Mouse (Mus musculus) layer of hippocampus, adult 8-10 months (tissue): ENCODE measurements around the gene Il31. TPM values are rescaled to one million over a fixed set of nuclear protein-coding genes. Genes with fewer than 3 reads are reported as not detected.

ENCODE experiments used
- DNase-seq, 2 experiments: peaks; one replicate each; pipeline ENCODE4 v3.0.0; 2022; ENCODE audit warnings: low spot score in 2 of 2
- microRNA-seq, 2 experiments: library from miRNA; unstranded; fragments of <30 nt; microRNA quantifications; one replicate each; pipeline ENCODE4 v1.2.0; 2022
- total RNA-seq, 4 experiments: library from RNA; stranded (reverse); gene quantifications; 2 replicates each; pipeline ENCODE4 v1.2.4; 2022

Il31 gene
- total RNA-seq, 4 experiments from 2014 or later: not detected

DNA sequence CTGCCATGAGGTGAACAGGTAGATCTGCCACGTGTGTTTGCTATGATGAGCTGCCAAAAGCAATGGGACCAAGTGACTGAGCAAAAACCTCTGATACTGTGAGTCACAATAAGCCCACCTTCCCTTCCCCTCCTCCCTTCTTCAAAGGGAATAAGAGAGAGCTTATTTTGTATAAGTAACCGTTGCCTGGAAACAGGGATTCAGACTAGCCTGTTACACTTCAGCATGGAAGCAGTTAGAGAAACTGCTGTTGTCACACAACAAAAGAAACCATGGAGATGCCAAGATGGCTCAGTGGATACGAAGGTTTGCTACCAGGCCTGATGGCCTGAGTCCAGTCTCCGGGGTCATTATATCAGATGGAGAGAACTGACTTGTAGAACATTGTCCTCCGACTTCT is 15.5 kb downstream of the Il31 start:
- DNase-seq: no peak

DNA sequence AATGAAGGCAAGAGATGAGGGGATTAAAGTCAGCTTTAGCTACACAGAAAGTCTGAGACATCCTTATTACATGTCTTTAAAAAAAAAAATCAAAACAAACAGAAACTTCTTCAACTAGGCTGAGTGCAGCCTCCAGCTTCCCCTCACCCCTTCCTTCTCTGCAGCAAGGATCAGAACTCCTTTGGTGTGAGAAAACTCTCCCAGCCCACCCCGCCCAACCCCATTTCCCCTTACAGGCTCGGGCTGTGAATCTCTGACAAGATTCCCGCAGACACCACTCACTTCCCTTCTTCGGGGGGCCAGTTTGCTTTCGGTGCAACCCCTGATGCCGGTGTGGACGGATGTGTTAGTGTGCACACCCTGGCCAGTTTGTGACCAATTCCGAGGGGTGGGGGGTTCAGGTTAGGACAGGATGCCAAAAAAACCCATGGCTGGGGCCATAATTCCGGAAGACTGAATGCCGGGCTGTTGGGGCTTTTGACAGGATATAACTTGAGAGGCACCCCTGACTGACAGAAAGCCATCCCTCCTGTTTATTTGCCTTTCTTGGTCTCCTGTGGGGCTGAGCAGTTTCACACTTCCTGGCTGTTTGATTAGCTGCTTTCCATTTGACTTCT is 18.4 kb downstream of the Il31 start:
- no peak for DNase-seq

DNA sequence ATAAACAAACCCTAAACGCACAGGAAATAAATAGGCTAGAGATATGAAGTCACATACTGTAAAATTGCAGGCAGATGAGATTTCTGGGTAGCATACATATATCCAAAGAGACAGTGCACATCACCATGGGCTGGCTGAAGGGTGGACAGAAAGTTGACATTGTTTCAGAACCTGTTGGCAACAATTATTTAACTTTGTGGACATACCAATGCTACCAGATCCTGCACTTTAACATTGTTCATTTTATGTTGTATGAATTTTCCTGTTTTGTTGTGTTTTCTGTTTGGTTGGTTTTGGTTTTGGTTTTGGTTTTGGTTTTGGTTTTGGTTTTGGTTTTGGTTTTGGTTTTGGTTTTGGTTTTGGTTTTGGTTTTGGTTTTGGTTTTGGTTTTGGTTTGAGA is 24.7 kb downstream of the Il31 start:
- no peak for DNase-seq

DNA sequence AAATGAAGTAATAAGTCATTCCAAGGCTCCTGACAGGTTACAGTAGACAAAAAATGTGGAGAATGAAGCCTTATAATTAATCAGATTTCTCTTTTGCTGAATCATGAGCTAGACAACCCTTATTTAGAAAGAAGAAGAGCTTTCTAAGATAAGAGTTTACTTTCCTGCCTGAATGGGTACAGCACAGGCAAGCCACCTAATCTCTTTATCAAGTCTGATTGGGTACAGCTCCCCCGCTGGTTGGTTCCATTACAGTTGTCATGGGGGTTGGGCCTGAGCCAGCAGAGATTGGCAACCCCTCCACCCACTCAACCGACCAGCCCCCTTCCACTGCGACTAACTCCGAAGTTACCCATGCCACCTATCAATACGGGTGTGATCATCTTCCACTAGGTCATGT is 27.9 kb downstream of the Il31 start:
- no peak for DNase-seq

DNA sequence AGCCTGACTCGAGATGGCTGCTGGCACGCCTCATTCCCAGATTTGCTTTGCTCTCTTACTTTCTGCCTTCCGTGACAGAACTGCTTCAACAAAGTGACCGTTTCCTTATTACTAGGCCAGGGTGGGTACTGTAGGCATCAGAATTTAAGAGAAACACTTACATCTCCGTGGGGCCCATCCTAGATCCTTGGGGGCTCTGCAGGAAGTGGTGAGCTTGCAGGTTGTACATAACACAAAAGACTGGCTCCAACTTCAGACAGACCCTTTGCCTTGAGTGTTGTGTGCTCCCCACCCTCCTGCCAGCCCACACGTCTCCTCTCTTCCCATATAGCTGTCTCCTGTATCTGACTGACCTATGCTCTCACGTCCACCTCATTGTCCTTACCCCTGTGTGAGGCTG is 37.4 kb downstream of the Il31 start:
- DNase-seq: no peak

DNA sequence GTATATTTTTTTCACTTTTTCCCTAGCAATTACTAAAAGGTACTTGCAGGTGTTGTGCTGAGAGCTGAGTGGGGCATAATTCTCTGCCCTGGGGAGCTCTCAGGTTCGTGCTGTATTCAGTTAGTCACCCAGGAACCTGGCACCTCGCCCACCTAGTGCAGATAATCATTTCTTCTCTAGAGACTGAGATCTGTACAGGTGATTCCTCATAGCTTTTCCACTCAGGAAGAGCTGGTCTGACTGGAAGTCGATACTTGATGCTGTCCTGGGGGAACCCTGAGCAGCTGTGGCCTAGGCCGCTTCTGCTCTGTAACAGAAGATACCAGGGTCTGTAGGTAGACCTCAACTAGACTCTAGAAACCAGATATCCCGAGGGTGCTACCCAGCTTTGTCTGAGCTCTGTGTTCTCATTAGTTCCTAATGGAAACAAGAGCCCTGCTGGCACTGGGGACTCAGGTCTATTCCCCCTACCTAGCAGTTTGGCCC is 44.4 kb downstream of the Il31 start:
- DNase-seq: no peak

DNA sequence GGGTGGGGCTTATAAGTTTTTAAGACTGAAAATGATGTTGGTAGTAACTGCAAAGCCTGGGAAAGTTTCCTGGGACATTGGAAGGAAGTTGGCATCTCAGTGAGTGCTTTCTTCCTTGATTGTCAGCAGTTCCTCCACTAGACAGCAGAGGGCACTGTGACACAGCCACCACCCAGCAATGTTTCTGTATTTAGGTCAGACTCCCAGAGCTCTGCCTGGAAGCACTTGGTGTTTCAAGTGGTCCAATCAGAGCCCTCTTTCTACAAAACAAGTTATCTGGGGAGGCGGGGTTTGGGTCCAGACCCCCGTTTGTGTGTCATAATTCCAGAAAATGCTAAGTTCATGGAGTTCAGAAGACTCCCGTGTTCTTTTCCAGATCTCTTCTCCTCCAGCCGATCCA is 45.2 kb downstream of the Il31 start:
- DNase-seq: peak; percentile 44 to 81

DNA sequence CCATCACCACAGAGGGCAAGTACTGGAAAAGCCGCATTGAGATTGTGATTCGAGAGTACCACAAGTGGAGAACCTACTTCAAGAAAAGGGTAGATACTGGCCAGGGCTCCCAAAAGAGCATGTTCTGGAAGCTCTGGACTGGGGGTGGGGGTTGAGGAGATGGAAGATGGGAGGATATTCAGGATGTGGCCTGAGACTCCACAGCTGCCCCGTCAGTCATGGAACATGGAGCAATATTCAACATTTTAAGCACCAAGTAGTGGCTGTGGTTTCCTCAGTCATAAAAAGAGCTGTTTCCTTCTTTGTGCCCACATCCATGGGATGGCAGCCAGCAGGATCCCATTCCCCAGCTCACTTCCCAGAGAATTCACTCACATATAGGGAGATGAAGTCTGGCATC is 47.0 kb downstream of the Il31 start:
- DNase-seq: no peak

DNA sequence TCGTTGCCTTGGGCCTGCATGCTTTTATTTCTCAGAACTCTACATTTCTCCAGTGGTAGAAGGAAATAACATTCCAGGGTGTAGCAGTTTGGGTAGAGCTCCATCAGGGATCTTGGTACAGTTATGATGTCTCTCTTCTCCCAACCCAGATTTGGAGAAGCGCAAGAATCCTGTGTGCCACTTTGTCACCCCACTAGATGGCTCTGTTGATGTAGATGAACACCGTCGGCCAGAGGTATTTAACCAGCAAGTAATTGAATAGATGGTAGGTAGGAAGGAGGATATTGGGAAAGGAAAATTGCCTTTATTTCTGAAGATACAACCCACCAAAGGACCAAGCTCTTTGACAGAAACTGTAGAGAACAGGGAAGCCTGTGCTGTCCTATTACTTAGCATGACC is 48.6 kb downstream of the Il31 start:
- DNase-seq: no peak

DNA sequence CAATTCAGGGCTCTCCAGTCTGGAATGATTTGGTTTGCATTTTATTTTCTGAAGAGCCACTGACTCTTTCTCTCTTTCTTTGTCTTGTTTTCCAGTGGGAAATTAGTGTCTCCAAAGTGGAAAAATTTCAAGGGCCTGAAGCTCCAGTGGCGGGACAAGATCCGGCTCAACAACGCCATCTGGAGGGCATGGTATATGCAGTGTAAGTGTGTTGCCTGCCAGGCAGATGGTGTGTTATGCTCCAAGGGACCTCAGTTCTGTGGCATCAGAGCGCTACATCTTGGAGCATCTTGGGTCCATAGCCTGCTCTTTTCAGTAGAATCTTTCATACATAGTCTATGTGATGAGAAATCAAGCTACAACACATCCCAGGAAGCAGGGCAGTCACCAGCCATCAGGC is 49.3 kb downstream of the Il31 start:
- no peak for DNase-seq

DNA sequence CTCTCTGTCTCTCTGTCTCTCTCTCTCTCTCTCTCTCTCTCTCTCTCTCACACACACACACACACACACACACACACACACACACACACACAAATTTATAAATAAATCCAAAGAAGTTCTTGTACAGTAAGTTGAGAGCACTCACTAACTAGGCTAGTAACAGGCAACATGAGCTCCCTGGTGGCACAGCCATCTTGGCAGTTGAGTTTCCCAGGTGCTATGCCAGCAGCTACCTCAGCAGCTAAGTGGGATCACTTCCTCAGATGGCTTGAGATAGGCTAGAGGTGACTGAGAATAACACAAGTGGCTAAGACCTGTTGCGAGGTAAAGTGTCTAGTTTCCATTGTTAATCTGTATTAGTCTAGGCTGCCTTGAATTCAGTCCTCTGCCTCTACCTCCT is 50.0 kb downstream of the Il31 start:
- DNase-seq: no peak

DNA sequence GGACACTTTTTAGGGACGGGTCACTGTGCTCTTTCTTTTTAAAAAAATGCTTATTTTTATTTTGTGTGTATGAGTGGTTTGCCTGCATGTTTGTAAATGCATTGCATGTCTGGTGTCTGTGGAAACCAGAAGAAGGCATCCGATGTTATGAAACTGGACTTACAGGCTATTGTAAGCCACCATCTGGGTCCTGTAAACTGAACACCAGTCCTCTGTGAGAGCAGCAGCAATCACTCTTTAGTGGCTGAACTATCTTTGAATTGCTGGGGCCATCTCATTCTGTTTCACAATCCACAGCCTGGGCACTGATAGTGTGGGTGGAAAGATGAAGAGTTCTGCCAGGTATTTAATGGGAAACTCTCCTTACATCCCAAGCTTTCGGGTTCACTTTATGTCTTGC is 50.9 kb downstream of the Il31 start:
- DNase-seq: no peak

DNA sequence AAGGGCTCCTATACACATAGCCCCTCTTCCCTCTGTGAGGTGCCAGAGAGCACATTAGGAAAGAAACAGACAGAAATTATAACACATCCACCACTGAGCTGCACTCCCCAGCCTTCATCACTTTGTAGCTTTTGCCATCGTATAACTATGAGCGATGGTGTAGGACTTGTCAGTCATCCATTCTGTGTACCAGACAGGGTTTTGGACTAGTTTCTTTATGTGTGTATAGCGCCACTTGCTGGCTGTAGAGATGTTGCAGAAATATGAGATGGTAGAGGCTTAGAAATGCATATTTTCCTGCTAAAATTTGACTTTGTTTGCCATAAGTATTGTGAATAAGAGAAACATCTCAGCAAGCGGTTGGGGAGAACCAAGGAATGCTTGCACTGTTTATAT is 52.5 kb downstream of the Il31 start:
- DNase-seq: peak; percentile 43 to 64

DNA sequence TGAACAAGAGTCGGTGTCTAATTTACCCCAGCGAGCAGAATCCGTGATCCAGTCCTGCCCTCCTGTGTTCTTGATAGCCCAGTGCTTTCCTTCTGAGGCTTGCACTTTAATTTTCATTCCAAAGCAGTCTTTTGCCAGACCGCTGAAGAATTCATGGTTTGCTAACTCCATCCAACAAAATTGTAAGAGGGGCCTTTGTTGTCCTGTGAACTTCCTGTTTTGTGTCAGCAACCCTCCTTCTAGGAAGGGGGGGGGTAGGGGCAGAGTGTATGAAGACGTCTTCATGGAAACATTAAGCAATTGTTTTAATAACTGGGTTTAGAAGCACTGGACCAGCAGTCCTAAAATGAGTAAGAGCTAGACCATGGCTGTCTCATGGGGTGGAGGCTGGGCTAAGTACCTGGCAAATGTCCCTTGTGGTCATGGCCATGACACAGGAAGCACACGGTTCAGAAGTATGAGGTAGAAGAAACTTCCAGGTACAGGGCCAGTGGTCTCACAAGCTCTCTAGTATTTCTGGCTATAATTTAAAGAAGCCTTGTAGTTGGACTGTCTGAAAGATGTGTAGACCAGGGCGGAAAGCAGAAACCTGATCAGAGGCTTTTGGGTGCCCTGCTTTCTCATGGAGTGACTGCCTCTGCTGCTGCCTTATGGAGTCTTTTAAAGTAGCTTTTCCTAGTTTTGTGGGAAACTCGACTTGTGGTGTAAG is 53.1 kb downstream of the Il31 start:
- DNase-seq: no peak

DNA sequence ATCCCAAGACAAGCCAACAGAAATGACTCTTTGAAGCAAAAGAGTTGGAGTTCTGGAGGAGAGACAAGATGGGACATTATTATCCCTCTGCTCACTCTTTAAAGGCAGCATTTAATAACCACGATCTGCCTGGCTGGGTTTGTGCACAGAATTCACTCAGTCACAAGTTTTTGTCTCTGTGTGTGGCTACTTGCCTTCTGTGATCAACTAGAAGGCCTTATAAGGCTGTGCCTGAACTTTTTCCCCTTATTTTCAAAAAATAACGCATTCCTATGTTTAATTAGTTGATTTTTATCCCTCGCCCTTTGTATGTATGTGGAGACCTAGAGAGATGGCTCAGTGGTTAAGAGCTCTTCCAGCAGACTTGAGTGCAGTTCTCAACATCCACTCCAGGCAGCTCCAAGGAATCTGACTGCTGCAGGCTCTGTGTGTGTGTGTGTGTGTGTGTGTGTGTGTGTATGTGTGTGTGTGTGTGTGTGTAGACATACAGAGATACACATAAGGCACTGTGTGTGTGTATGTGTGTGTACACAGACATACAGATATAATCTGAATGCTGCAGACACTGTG is 56.9 kb downstream of the Il31 start:
- DNase-seq: no peak

DNA sequence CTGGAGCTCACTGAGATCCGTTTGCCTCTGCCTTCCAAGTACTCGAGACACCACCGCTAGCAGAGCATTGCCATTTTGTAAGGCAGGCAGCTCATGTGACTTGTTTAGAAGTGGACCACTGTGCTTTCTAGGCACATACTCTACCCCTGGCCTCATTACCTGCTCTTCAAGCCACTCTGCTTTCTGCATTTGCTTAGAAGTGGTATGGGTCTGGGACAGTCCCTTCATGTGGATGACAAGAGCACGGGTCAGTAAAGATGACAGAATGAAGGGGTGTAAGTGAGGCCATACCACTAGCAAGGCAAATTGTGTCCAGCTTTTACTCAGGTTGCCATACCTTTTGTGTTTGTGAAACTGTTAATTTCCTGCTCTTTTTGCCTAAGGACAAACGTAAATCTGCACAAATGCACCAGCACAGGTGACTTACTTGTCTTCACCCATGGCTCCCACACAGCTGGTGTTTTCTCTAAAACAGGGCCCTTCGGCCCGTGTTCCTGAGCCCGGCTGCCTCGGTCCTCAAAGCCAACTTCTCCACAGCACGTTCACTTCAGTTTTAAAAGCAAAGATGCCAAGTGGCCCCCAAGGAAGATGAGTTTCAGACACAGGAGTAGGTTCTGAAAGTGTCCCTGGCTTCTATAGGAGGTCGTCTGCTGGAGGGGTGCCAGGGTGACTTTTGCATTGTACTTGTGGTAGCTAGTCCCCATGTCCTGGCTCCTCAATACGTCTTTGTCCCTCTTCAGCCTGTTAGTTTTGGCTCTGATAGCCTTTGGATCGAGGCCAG is 57.6 kb downstream of the Il31 start:
- DNase-seq: peak; percentile 32 to 55

Small RNA genes within 50 kb of the gene (microRNA-seq; reads per million reads assigned to microRNA genes)
- 1.3 to 1.8 reads per million in 2 experiments for gene Mir7647

Other genes with a start within 250 kb of the Il31 start
- 1 to 10 TPM; 3.5 to 5.9 (median 5.2) TPM for gene Wdr66, start 237.4 kb downstream of the Il31 start, total RNA-seq
- 10 to 100 TPM; 58.5 to 66.1 (median 62.9) TPM for gene Bcl7a, start 145.7 kb downstream of the Il31 start, total RNA-seq
- 10 to 100 TPM; 17.7 to 23.0 (median 21.0) TPM for gene Mlxip, start 94.7 kb downstream of the Il31 start, total RNA-seq
- gene Lrrc43, start 184 bp downstream of the Il31 start, total RNA-seq: under 1 TPM; 0.72 to 0.93 (median 0.85) TPM
- 1 to 10 TPM in 3 of 4 experiments, under 1 TPM in 1; 0.55 to 1.9 (median 1.3) TPM for gene B3gnt4, start 21.0 kb upstream of the Il31 start, total RNA-seq
- 10 to 100 TPM; 29.8 to 34.4 (median 31.1) TPM for gene Diablo, start 34.7 kb upstream of the Il31 start, total RNA-seq
- gene Gm49027, start 36.0 kb upstream of the Il31 start, total RNA-seq: 1 to 10 TPM; 4.2 to 7.8 (median 5.3) TPM
- gene Vps33a, start 83.5 kb upstream of the Il31 start, total RNA-seq: 10 to 100 TPM; 78.7 to 91.2 (median 87.3) TPM
- 100 to 1,000 TPM; 125 to 142 (median 126) TPM for gene Clip1, start 195.1 kb upstream of the Il31 start, total RNA-seq
- 10 to 100 TPM; 41.5 to 54.4 (median 50.4) TPM for gene Zcchc8, start 231.6 kb upstream of the Il31 start, total RNA-seq